Mouse (Mus musculus): ENCODE data around the gene Mrpl48. TPM values are rescaled to one million over a fixed set of nuclear protein-coding genes. Genes with fewer than 3 reads are reported as not detected.
A peak's percentile ranks its signal among the peaks of the same experiment; 100 is the strongest.

The Mrpl48 gene
- polyA plus RNA-seq, 1 experiment, result 30.7 TPM

DNA sequence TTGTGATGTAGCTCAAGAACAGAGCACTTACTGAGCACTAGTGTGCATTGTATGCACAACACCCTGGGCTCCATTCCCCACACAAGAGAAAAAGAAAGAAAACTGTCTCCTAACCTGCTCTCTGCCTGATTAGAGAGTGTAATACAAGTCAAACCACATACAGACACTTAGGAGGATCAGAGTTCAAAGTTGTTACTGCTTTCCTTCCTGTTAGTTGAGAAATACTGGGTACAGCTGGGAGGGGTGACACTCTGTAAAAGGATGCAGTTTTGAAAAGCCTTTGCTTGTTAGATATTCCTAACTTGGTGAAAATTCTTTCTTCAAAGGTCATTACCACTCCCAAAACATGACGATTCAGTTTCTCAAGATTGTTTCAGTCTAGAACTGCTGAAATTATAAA lies 18.3 kb downstream of the Mrpl48 start:
- Histone ChIP-seq H3K79me2 (ENCODE audit: control insufficient read depth, insufficient read depth) (no peaks in the 10 kb centered on the region), H3K27me3 (ENCODE audit: control insufficient read depth, insufficient read depth, insufficient read length) (no peaks in the 10 kb centered on the region), H3K79me3 (ENCODE audit: low read depth) (no peaks in the 10 kb centered on the region), H3ac (ENCODE audit: control insufficient read depth, insufficient read length, low read depth) (no peak overlapping the region), H3K4me3 (ENCODE audit: insufficient read depth, poor library complexity, severe bottlenecking) (no peak overlapping the region), H3K36me3 (ENCODE audit: control insufficient read depth, insufficient read depth) (no peaks in the 10 kb centered on the region)
- TF ChIP-seq FOSL1 (IDR thresholded peaks at IDR 0.05; ENCODE audit: insufficient read depth, low read length, poor library complexity, severe bottlenecking) (no peak), MYOD1 (IDR thresholded peaks at IDR 0.05; ENCODE audit: control insufficient read depth, insufficient read length, low read depth) (no peak), MYOG (IDR thresholded peaks at IDR 0.05; ENCODE audit: control insufficient read depth, extremely low read depth, insufficient read length) (no peak)

- H3K79me2 ChIP-seq (ENCODE audit: control insufficient read depth, insufficient read depth), result no peaks in the 10 kb centered on the region
- no peaks in the 10 kb centered on the region for H3K36me3 ChIP-seq (ENCODE audit: control insufficient read depth, insufficient read depth)
- no peak for TF ChIP-seq FOSL1 (IDR thresholded peaks at IDR 0.05; ENCODE audit: insufficient read depth, low read length, poor library complexity, severe bottlenecking)
- no peak for TF ChIP-seq CEBPB (IDR thresholded peaks at IDR 0.05; ENCODE audit: low read depth)
- no peak for TF ChIP-seq MYOG (IDR thresholded peaks at IDR 0.05; ENCODE audit: control insufficient read depth, extremely low read depth, insufficient read length)
- no peaks in the 10 kb centered on the region for H3K27me3 ChIP-seq (ENCODE audit: control insufficient read depth, insufficient read depth, insufficient read length)
- H3K79me3 ChIP-seq (ENCODE audit: low read depth), result no peaks in the 10 kb centered on the region
- H3K4me3 ChIP-seq (ENCODE audit: insufficient read depth, poor library complexity, severe bottlenecking), result peak overlapping the region; percentile 34
- peak overlapping the region; percentile 75 for H3ac ChIP-seq (ENCODE audit: control insufficient read depth, insufficient read length, low read depth)
Measured at GRCm38 (mm10) chr7:100582727-100583236, 25.3 kb downstream of the Mrpl48 start.

- Histone ChIP-seq H3K4me3 (ENCODE audit: insufficient read depth, poor library complexity, severe bottlenecking) (peak overlapping the region; percentile 34), H3K27me3 (ENCODE audit: control insufficient read depth, insufficient read depth, insufficient read length) (no peaks in the 10 kb centered on the region), H3K36me3 (ENCODE audit: control insufficient read depth, insufficient read depth) (no peaks in the 10 kb centered on the region), H3K79me2 (ENCODE audit: control insufficient read depth, insufficient read depth) (no peaks in the 10 kb centered on the region), H3K79me3 (ENCODE audit: low read depth) (no peaks in the 10 kb centered on the region), H3ac (ENCODE audit: control insufficient read depth, insufficient read length, low read depth) (no peak overlapping the region)
- TF ChIP-seq MYOD1 (IDR thresholded peaks at IDR 0.05; ENCODE audit: control insufficient read depth, insufficient read length, low read depth) (no peak), MAX (IDR thresholded peaks at IDR 0.05) (no peak), MYOG (IDR thresholded peaks at IDR 0.05; ENCODE audit: control insufficient read depth, extremely low read depth, insufficient read length) (no peak), FOSL1 (IDR thresholded peaks at IDR 0.05; ENCODE audit: insufficient read depth, low read length, poor library complexity, severe bottlenecking) (no peak), CTCF (IDR thresholded peaks at IDR 0.05; ENCODE audit: control insufficient read depth, insufficient read depth, insufficient read length) (no peak), USF1 (IDR thresholded peaks at IDR 0.05; ENCODE audit: low read depth) (no peak)
Measured at GRCm38 (mm10) chr7:100582235-100582634, 25.9 kb downstream of the Mrpl48 start.

DNA sequence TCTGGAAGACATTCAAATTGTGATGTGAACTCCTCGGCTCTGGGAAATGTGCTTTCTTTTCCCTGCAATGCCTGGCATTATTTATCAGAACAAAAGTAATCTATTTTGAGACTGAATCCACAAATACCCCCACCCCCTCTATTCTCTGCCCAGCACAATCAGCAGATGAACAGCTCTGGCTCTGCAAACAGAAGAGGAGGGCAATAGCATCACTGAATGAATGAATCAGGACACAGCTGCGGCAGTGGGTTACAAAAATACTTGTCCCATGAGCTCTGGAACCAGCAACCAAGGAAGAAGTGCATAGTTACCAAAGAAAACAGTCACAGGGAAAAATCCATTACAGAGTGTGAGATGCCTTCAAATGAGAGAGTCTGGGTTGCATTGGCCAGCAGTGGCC lies 29.3 kb downstream of the Mrpl48 start:
- Histone ChIP-seq H3K79me3 (ENCODE audit: low read depth) (no peaks in the 10 kb centered on the region), H3K36me3 (ENCODE audit: control insufficient read depth, insufficient read depth) (no peaks in the 10 kb centered on the region), H3K79me2 (ENCODE audit: control insufficient read depth, insufficient read depth) (no peaks in the 10 kb centered on the region), H3ac (ENCODE audit: control insufficient read depth, insufficient read length, low read depth) (no peak overlapping the region), H3K27me3 (ENCODE audit: control insufficient read depth, insufficient read depth, insufficient read length) (no peaks in the 10 kb centered on the region), H3K4me3 (ENCODE audit: insufficient read depth, poor library complexity, severe bottlenecking) (no peak overlapping the region)
- TF ChIP-seq MAX (IDR thresholded peaks at IDR 0.05) (no peak), CEBPB (IDR thresholded peaks at IDR 0.05; ENCODE audit: low read depth) (no peak), MYOG (IDR thresholded peaks at IDR 0.05; ENCODE audit: control insufficient read depth, extremely low read depth, insufficient read length) (no peak)

DNA sequence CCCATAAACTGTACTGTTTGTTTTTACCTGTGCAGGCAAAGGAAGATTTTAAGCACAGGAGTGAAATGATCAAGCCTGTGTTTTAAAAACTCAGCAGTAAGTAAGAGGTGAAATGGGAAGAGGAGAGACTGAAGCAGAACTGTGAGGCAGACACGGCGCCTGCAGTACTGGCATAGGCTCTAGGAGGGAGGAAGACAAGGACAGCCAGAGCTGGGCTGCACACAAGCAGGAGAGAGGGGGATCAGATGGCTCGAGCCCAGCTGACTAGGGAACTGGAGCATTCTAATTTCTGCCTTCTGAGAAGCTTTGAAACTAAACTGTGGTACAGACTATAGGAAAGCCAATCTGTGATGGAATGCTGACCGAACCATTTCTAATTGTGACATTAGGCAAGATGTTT lies 35.4 kb downstream of the Mrpl48 start:
- TF ChIP-seq CTCF (IDR thresholded peaks at IDR 0.05; ENCODE audit: control insufficient read depth, insufficient read depth, insufficient read length) (no peak), USF1 (IDR thresholded peaks at IDR 0.05; ENCODE audit: low read depth) (no peak), MYOD1 (IDR thresholded peaks at IDR 0.05; ENCODE audit: control insufficient read depth, insufficient read length, low read depth) (no peak), CEBPB (IDR thresholded peaks at IDR 0.05; ENCODE audit: low read depth) (no peak), MYOG (IDR thresholded peaks at IDR 0.05; ENCODE audit: control insufficient read depth, extremely low read depth, insufficient read length) (no peak), FOSL1 (IDR thresholded peaks at IDR 0.05; ENCODE audit: insufficient read depth, low read length, poor library complexity, severe bottlenecking) (no peak), MAX (IDR thresholded peaks at IDR 0.05) (no peak)
- no peaks in the 10 kb centered on the region for H3K79me3 ChIP-seq (ENCODE audit: low read depth)
- no peaks in the 10 kb centered on the region for H3K79me2 ChIP-seq (ENCODE audit: control insufficient read depth, insufficient read depth)

GRCm38 (mm10) chr7:100572061-100572460 lies 36.0 kb downstream of the Mrpl48 start:
- Histone ChIP-seq H3ac (ENCODE audit: control insufficient read depth, insufficient read length, low read depth) (no peak overlapping the region), H3K36me3 (ENCODE audit: control insufficient read depth, insufficient read depth) (no peaks in the 10 kb centered on the region), H3K4me3 (ENCODE audit: insufficient read depth, poor library complexity, severe bottlenecking) (no peak overlapping the region), H3K79me3 (ENCODE audit: low read depth) (no peaks in the 10 kb centered on the region), H3K27me3 (ENCODE audit: control insufficient read depth, insufficient read depth, insufficient read length) (no peaks in the 10 kb centered on the region), H3K79me2 (ENCODE audit: control insufficient read depth, insufficient read depth) (no peaks in the 10 kb centered on the region)
- TF ChIP-seq MYOD1 (IDR thresholded peaks at IDR 0.05; ENCODE audit: control insufficient read depth, insufficient read length, low read depth) (no peak), MYOG (IDR thresholded peaks at IDR 0.05; ENCODE audit: control insufficient read depth, extremely low read depth, insufficient read length) (no peak), CEBPB (IDR thresholded peaks at IDR 0.05; ENCODE audit: low read depth) (no peak), CTCF (IDR thresholded peaks at IDR 0.05; ENCODE audit: control insufficient read depth, insufficient read depth, insufficient read length) (no peak), MAX (IDR thresholded peaks at IDR 0.05) (no peak), USF1 (IDR thresholded peaks at IDR 0.05; ENCODE audit: low read depth) (no peak), FOSL1 (IDR thresholded peaks at IDR 0.05; ENCODE audit: insufficient read depth, low read length, poor library complexity, severe bottlenecking) (no peak)

More for the DNA sequence above, 35.4 kb downstream of the Mrpl48 start:
- Histone ChIP-seq H3K4me3 (ENCODE audit: insufficient read depth, poor library complexity, severe bottlenecking) (no peak overlapping the region), H3ac (ENCODE audit: control insufficient read depth, insufficient read length, low read depth) (no peak overlapping the region), H3K27me3 (ENCODE audit: control insufficient read depth, insufficient read depth, insufficient read length) (no peaks in the 10 kb centered on the region), H3K36me3 (ENCODE audit: control insufficient read depth, insufficient read depth) (no peaks in the 10 kb centered on the region)

Data from C2C12 (cell line).